Mouse (Mus musculus): ENCODE measurements around the gene Atp2c1. TPM values are rescaled to one million over a fixed set of nuclear protein-coding genes. Genes with fewer than 3 reads are reported as not detected.
A peak's percentile ranks its signal among the peaks of the same experiment; 100 is the strongest.

Gene Atp2c1
- total and polyA plus RNA-seq, 3 experiments = 45.8 to 60.7 (median 51.7) TPM

DNA sequence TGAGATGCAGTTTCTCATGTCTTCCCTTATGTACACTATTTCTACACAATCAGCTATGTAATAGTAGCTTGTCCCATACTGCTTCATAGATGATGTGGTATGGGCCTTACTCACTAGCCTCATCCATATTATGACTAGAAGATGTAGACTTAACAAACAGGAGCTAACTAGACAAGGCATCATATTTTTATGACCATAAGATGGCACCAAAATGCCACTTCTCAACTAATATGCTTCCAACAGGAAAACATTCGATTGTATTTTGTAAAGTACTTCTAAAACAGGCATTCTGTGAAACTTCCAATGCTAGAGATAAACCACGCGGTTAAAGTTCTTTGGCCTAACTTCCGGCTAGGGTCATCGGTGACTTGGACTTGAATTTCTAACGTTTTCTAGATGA lies 118.6 kb downstream of the Atp2c1 start:
- Histone ChIP-seq H3K36me3 (replicated peaks in 1 of 2; ENCODE audit: control insufficient read depth in 1 of 2, insufficient read depth in 1 of 2, low read length in 1 of 2) (peaks cover 25 to 80% of the 10 kb centered on the region in 2 experiments), H3K4me1 (ENCODE audit: control insufficient read depth in 1 of 2, insufficient read depth in 2 of 2) (peaks cover 0 to 6% of the 10 kb centered on the region in 2 experiments; a peak in 1 of 4 replicates), H3K4me2 (ENCODE audit: insufficient read depth, low read depth, poor library complexity, severe bottlenecking) (no peak overlapping the region), H3K79me2 (replicated peaks; ENCODE audit: control insufficient read depth, extremely low read depth, insufficient read depth, poor library complexity, severe bottlenecking) (no peaks in the 10 kb centered on the region), H3K9me3 (replicated peaks; ENCODE audit: low read length) (no peaks in the 10 kb centered on the region), H3K4me3 (replicated peaks in 1 of 3; ENCODE audit: low read depth in 2 of 3, low read length in 2 of 3, poor library complexity in 1 of 3) (no peak overlapping the region), H3K27me3 (replicated peaks) (no peaks in the 10 kb centered on the region), H3K9ac (ENCODE audit: insufficient read depth, low read depth) (no peak overlapping the region), H3K27ac (ENCODE audit: insufficient read depth, low read depth) (no peak overlapping the region)
- dilution Hi-C loops (cut with MboI; ENCODE audit: extremely low pct_ligation_motif_present, extremely low pct_unique_long_range_greater_than_20kb, low sequenced_read_pairs) (no loop called here), in situ Hi-C loops (cut with MboI; ENCODE audit: low pct_ligation_motif_present, low pct_unique_long_range_greater_than_20kb, low sequenced_read_pairs) (no loop called here)
- DNase-seq (ENCODE audit: extremely low read depth) = no peak
- TF ChIP-seq PAX5 (IDR thresholded peaks at IDR 0.05; ENCODE audit: low read length) = no peak
- peak in 1 of 2 experiments; percentile 18; a peak in 1 of 4 replicates for TF ChIP-seq CTCF (conservative IDR thresholded peaks at IDR 0.05 in 1 of 2, IDR thresholded peaks at IDR 0.05 in 1 of 2; ENCODE audit: low read depth in 2 of 2, low read length in 2 of 2)
- peak; percentile 19 for TF ChIP-seq RAD21 (IDR thresholded peaks at IDR 0.05; ENCODE audit: low read depth, low read length)
- TF ChIP-seq UBTF (IDR thresholded peaks at IDR 0.05; ENCODE audit: low read depth, low read length) = no peak
- TF ChIP-seq ZC3H11A (IDR thresholded peaks at IDR 0.05; ENCODE audit: low read depth, low read length) = no peak

DNA sequence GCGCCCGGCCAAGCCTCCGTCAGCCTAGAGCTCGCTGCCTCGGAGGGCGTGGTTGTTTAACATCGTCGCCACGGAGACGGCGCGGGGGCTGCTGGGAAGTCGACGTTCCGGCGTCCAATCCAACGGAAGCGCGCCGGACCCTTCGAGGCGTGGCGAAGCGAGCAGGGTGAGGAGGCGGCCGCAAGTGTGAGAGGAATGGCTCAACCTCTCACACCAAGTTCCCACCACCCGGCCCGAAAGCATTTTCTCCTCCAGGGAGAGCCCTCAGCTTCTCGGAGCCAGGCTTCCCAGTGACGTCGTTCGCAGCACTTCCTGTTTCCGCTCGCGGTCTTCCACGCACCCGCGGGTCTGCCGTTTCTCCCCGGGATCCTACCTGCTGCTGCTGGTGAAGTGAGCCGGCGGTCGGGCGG lies 131.9 kb downstream of the Atp2c1 start, which contains the start of the genes Aste1 and Nek11:
TSS of gene Aste1 (plus strand) at position 175 of the 410 bp plus-strand sequence.
TSS of gene Nek11 (minus strand) at position 307 of the 410 bp plus-strand sequence.
- in situ Hi-C loops (cut with MboI; ENCODE audit: low pct_ligation_motif_present, low pct_unique_long_range_greater_than_20kb, low sequenced_read_pairs) = loop anchor here (10.0 to 25.0 kb wide), 3 partner anchors 258 to 820 kb away; partner anchors contain the start of genes 1700080E11Rik, Mrpl3 and Nudt16
- Histone ChIP-seq H3K27ac (ENCODE audit: insufficient read depth, low read depth) (peak within 1 kb of the TSS; percentile 55), H3K9me3 (replicated peaks; ENCODE audit: low read length) (no peaks in the 10 kb centered on the region), H3K36me3 (replicated peaks in 1 of 2; ENCODE audit: control insufficient read depth in 1 of 2, insufficient read depth in 1 of 2, low read length in 1 of 2) (peaks cover 20 to 36% of the 10 kb centered on the region in 2 experiments), H3K4me2 (ENCODE audit: insufficient read depth, low read depth, poor library complexity, severe bottlenecking) (peak within 1 kb of the TSS; percentile 93), H3K4me3 (replicated peaks in 1 of 3; ENCODE audit: low read depth in 2 of 3, low read length in 2 of 3, poor library complexity in 1 of 3) (peak within 1 kb of the TSS; percentile 82 to 87 (median 85)), H3K4me1 (ENCODE audit: control insufficient read depth in 1 of 2, insufficient read depth in 2 of 2) (peaks cover 10 to 50% of the 10 kb centered on the region in 2 experiments), H3K9ac (ENCODE audit: insufficient read depth, low read depth) (peak within 1 kb of the TSS; percentile 51), H3K79me2 (replicated peaks; ENCODE audit: control insufficient read depth, extremely low read depth, insufficient read depth, poor library complexity, severe bottlenecking) (peaks cover 34% of the 10 kb centered on the region), H3K27me3 (replicated peaks) (peaks cover 3% of the 10 kb centered on the region)
- peak; percentile 94 for DNase-seq (ENCODE audit: extremely low read depth)
- dilution Hi-C loops (cut with MboI; ENCODE audit: extremely low pct_ligation_motif_present, extremely low pct_unique_long_range_greater_than_20kb, low sequenced_read_pairs) = no loop called here
- TF ChIP-seq ZMIZ1 (IDR thresholded peaks at IDR 0.05; ENCODE audit: low read depth, low read length) (no peak), MAX (IDR thresholded peaks at IDR 0.05; ENCODE audit: low read length) (peak; percentile 60; the same call in 1 of the 2 replicates), RAD21 (IDR thresholded peaks at IDR 0.05; ENCODE audit: low read depth, low read length) (no peak), MEF2A (IDR thresholded peaks at IDR 0.05; ENCODE audit: borderline replicate concordance, low read depth, low read length) (no peak), USF1 (IDR thresholded peaks at IDR 0.05; ENCODE audit: low read depth, low read length) (no peak), E2F4 (IDR thresholded peaks at IDR 0.05; ENCODE audit: insufficient replicate concordance, low read depth, low read length) (no peak), MAZ (IDR thresholded peaks at IDR 0.05; ENCODE audit: low read depth, low read length) (no peak), TBP (conservative IDR thresholded peaks at IDR 0.05; ENCODE audit: low read depth, low read length) (no peak), NELFE (IDR thresholded peaks at IDR 0.05; ENCODE audit: low read depth, low read length) (peak; percentile 79), SIN3A (IDR thresholded peaks at IDR 0.05; ENCODE audit: low read length) (peak; percentile 91), SMC3 (IDR thresholded peaks at IDR 0.05; ENCODE audit: low read depth, low read length) (no peak), IRF4 (IDR thresholded peaks at IDR 0.05; ENCODE audit: low read depth, low read length) (no peak), USF2 (conservative IDR thresholded peaks at IDR 0.05; ENCODE audit: low read depth, low read length) (no peak), ELF1 (IDR thresholded peaks at IDR 0.05; ENCODE audit: low read depth, low read length) (peak; percentile 88), JUN (IDR thresholded peaks at IDR 0.05; ENCODE audit: insufficient read depth, low read depth, low read length) (no peak), ETS1 (conservative IDR thresholded peaks at IDR 0.05; ENCODE audit: low read depth, low read length) (peak; percentile 47), TCF12 (IDR thresholded peaks at IDR 0.05; ENCODE audit: low read depth, low read length) (no peak), MXI1 (IDR thresholded peaks at IDR 0.05; ENCODE audit: low read depth, low read length) (peak; percentile 97), CHD2 (IDR thresholded peaks at IDR 0.05; ENCODE audit: low read length) (no peak), POLR2A (IDR thresholded peaks at IDR 0.05; ENCODE audit: low read depth, low read length) (peak; percentile 82), ZC3H11A (IDR thresholded peaks at IDR 0.05; ENCODE audit: low read depth, low read length) (no peak), MAFK (IDR thresholded peaks at IDR 0.05; ENCODE audit: insufficient replicate concordance, low read length) (no peak), KAT2A (IDR thresholded peaks at IDR 0.05; ENCODE audit: insufficient replicate concordance, low read length) (no peak), EP300 (IDR thresholded peaks at IDR 0.05; ENCODE audit: low read length) (no peak), RCOR1 (conservative IDR thresholded peaks at IDR 0.05; ENCODE audit: low read depth, low read length) (no peak), MYC (IDR thresholded peaks at IDR 0.05; ENCODE audit: low read depth, low read length) (peak; percentile 62; the same call in 1 of the 2 replicates), CTCF (conservative IDR thresholded peaks at IDR 0.05 in 1 of 2, IDR thresholded peaks at IDR 0.05 in 1 of 2; ENCODE audit: low read depth in 2 of 2, low read length in 2 of 2) (no peak), POLR2AphosphoS2 (IDR thresholded peaks at IDR 0.05; ENCODE audit: low read depth, low read length) (no peak), ZNF384 (IDR thresholded peaks at IDR 0.05; ENCODE audit: low read depth, low read length) (no peak), CHD1 (IDR thresholded peaks at IDR 0.05; ENCODE audit: low read depth, low read length) (no peak), ZKSCAN1 (IDR thresholded peaks at IDR 0.05; ENCODE audit: borderline replicate concordance, low read depth, low read length) (no peak)
